Mouse (Mus musculus) myocyte (in vitro differentiated cells): ENCODE data around the gene Cdkn1b.

Source experiments
- CEBPB ChIP-seq: IDR thresholded peaks from 2 replicates; pipeline ENCODE4 v1.6.1; 2011; ENCODE audit warnings: mild to moderate bottlenecking, moderate library complexity; ENCODE audit not compliant: poor library complexity, insufficient read depth, severe bottlenecking
- E2F4 ChIP-seq: IDR thresholded peaks from one replicate; pipeline ENCODE4 v1.6.1; 2011; ENCODE audit warnings: mild to moderate bottlenecking, control low read depth, moderate library complexity; ENCODE audit not compliant: insufficient read depth
- MAX ChIP-seq: IDR thresholded peaks from one replicate; pipeline ENCODE4 v1.6.1; 2011; ENCODE audit warnings: low read depth, mild to moderate bottlenecking, control low read depth
- MYOG ChIP-seq, 3 experiments: IDR thresholded peaks; one replicate each; pipeline ENCODE4 v1.6.1; 2011; ENCODE audit warnings: control low read depth in 2 of 3, low read depth in 2 of 3, mild to moderate bottlenecking in 2 of 3; ENCODE audit not compliant: insufficient read length in 2 of 3, control insufficient read depth in 1 of 3, insufficient read depth in 1 of 3
- POLR2A ChIP-seq: IDR thresholded peaks from one replicate; pipeline ENCODE4 v1.6.1; 2011; ENCODE audit warnings: low read depth, mild to moderate bottlenecking, control low read depth, moderate library complexity; ENCODE audit not compliant: insufficient read length
- TCF3 ChIP-seq: IDR thresholded peaks from one replicate; pipeline ENCODE4 v1.6.1; 2011; ENCODE audit warnings: low read depth, control low read depth; ENCODE audit not compliant: insufficient read length
- USF1 ChIP-seq: IDR thresholded peaks from one replicate; pipeline ENCODE4 v1.6.1; 2011; ENCODE audit warnings: low read depth, mild to moderate bottlenecking, control low read depth, moderate library complexity

- TF ChIP-seq POLR2A, result no peak
- TF ChIP-seq USF1, result no peak
- TF ChIP-seq E2F4, result no peak
- TF ChIP-seq MYOG (IDR thresholded peaks at IDR 0.05; ENCODE audit: control insufficient read depth in 1 of 3, insufficient read depth in 1 of 3, insufficient read length in 2 of 3, low read depth in 2 of 3), result no peak
- no peak for TF ChIP-seq TCF3
- no peak for TF ChIP-seq CEBPB
- no peak for TF ChIP-seq MAX
Measured at GRCm38 (mm10) chr6:134889763-134890162, 30.4 kb upstream of the Cdkn1b start.
